Comparison of ENCODE assay signal across 26 mouse cellular contexts in genomic region chr10:86786083-86786482, GRCm38 (mm10). TPM values are rescaled to one million over a fixed set of nuclear protein-coding genes. Genes with fewer than 3 reads are reported as not detected.
A peak's percentile ranks its signal among the peaks of the same experiment; 100 is the strongest.
DNase-seq lines count a peak whose midpoint lies in the region; ATAC-seq lines count a peak whose summit lies in the region.
"Had no signal": no experiment of that assay in that cellular context is flagged by ENCODE, and none has a peak within 500 bp of the region (broad histone marks: within the 10 kb centered on the region; RNA-seq: fewer than 3 reads in every experiment).

No protein-coding gene starts in this region.

- DNase-seq in forebrain, embryonic 11.5 days (ENCODE audit: low spot score) = peak; percentile 31
- no peak for DNase-seq in forebrain, embryonic 14.5 days (ENCODE audit: low spot score)
- DNase-seq in heart, adult 11 months = peak; percentile 80
- no peak for DNase-seq in heart, postnatal 25 days (ENCODE audit: low spot score)
- no peak for DNase-seq in lung, postnatal 36 days
- DNase-seq: adrenal gland, adult 2 months; adrenal gland, postnatal 10 days; adrenal gland, postnatal 25 days; B cell, adult 2 months; cerebellum, adult 11 months; cerebellum, adult 18-20 months; cerebellum, adult 8-10 months; cerebellum, adult 9-11 months; cerebellum, postnatal 14 days; cerebellum, postnatal 36 days; embryo, embryonic 11 days had no signal

- no peak for ATAC-seq in forebrain, embryonic 11.5 days (replicated peaks; ENCODE audit: low FRiP score)
- no peak for ATAC-seq in forebrain, embryonic 14.5 days
- ATAC-seq: CD4-positive, CD25-positive, alpha-beta regulatory T cell, adult 4 months; forebrain, embryonic 13.5 days; forebrain, embryonic 16.5 days had no signal

- intact Hi-C loops in heart, postnatal 25 days (cut with DNase I) = no loop called here

- H3K36me3 ChIP-seq in forebrain, embryonic 11.5 days (ENCODE audit: control insufficient read depth, insufficient read depth, low read length) = no peaks in the 10 kb centered on the region
- no peaks in the 10 kb centered on the region for H3K36me3 ChIP-seq in forebrain, embryonic 14.5 days (ENCODE audit: control insufficient read depth, insufficient read depth, low read length)
- H3K36me3 ChIP-seq: embryonic facial prominence, embryonic 13.5 days; embryonic facial prominence, embryonic 15.5 days; forebrain, embryonic 10.5 days had no signal

- H3K27ac ChIP-seq in forebrain, embryonic 11.5 days (ENCODE audit: low read depth, low read length) = no peak overlapping the region
- H3K27ac ChIP-seq in forebrain, embryonic 14.5 days (ENCODE audit: low read depth, low read length) = no peak overlapping the region
- H3K27ac ChIP-seq: embryonic facial prominence, embryonic 13.5 days; embryonic facial prominence, embryonic 15.5 days; forebrain, embryonic 10.5 days; forebrain, embryonic 13.5 days had no signal

- no peaks in the 10 kb centered on the region for H3K27me3 ChIP-seq in forebrain, embryonic 11.5 days (ENCODE audit: control insufficient read depth, insufficient read depth, low read length)
- no peaks in the 10 kb centered on the region for H3K27me3 ChIP-seq in forebrain, embryonic 14.5 days (replicated peaks; ENCODE audit: control insufficient read depth, insufficient read depth, low read length)
- H3K27me3 ChIP-seq: CH12.LX; embryonic facial prominence, embryonic 13.5 days; embryonic facial prominence, embryonic 15.5 days; forebrain, embryonic 13.5 days had no signal

- peaks cover 4% of the 10 kb centered on the region; the same call in 1 of the 2 replicates for H3K4me1 ChIP-seq in forebrain, embryonic 11.5 days (replicated peaks; ENCODE audit: control insufficient read depth, insufficient read depth, low read length)
- peaks cover 8% of the 10 kb centered on the region for H3K4me1 ChIP-seq in forebrain, embryonic 14.5 days (ENCODE audit: control insufficient read depth, insufficient read depth, low read length)

- WGBS in forebrain, embryonic 11.5 days = 95% methylated on average over 5 of the region's 5 CpGs
- 95% methylated on average over 5 of the region's 5 CpGs for WGBS in forebrain, embryonic 14.5 days

- no peak overlapping the region for H3K9ac ChIP-seq in forebrain, embryonic 11.5 days (ENCODE audit: low read length)
- no peak overlapping the region for H3K9ac ChIP-seq in forebrain, embryonic 14.5 days (ENCODE audit: low read length)
- H3K9ac ChIP-seq: embryonic facial prominence, embryonic 13.5 days; embryonic facial prominence, embryonic 15.5 days; forebrain, embryonic 13.5 days had no signal

- no peak overlapping the region for H3K4me2 ChIP-seq in forebrain, embryonic 11.5 days (ENCODE audit: low read depth, low read length, severe bottlenecking)
- H3K4me2 ChIP-seq in forebrain, embryonic 14.5 days (ENCODE audit: low read length) = no peak overlapping the region
- H3K4me2 ChIP-seq: embryonic facial prominence, embryonic 13.5 days; embryonic facial prominence, embryonic 15.5 days; forebrain, embryonic 13.5 days had no signal

- no peaks in the 10 kb centered on the region for H3K9me3 ChIP-seq in forebrain, embryonic 11.5 days (ENCODE audit: control insufficient read depth, low read length)
- no peaks in the 10 kb centered on the region for H3K9me3 ChIP-seq in forebrain, embryonic 14.5 days (replicated peaks; ENCODE audit: control insufficient read depth, low read length)
- H3K9me3 ChIP-seq: embryonic facial prominence, embryonic 13.5 days; embryonic facial prominence, embryonic 15.5 days; forebrain, embryonic 10.5 days; forebrain, embryonic 13.5 days had no signal

- no peak overlapping the region for H3K4me3 ChIP-seq in forebrain, embryonic 11.5 days (ENCODE audit: low read depth, low read length)
- H3K4me3 ChIP-seq in forebrain, embryonic 14.5 days (ENCODE audit: low read depth, low read length) = no peak overlapping the region
- H3K4me3 ChIP-seq: embryonic facial prominence, embryonic 13.5 days; embryonic facial prominence, embryonic 15.5 days; erythroblast, embryonic 14.5 days; forebrain, embryonic 10.5 days; forebrain, embryonic 13.5 days had no signal

RNA-seq across cellular contexts. Expression of gene Nt5dc3, which starts 7.3 kb away (rescaled TPM):
- 1.5 and 1.8 TPM in 2 replicates for polyA plus RNA-seq in forebrain, embryonic 11.5 days (2014; fragmentation: Nextera tagmentation; extraction: Ambion mirVana)
- polyA plus RNA-seq in forebrain, embryonic 14.5 days (2014; fragmentation: Nextera tagmentation; extraction: Ambion mirVana) = 6.7 and 7.6 TPM in 2 replicates
- total RNA-seq in heart, postnatal 25 days (2021) = 10 to 100 TPM; 30.2 to 36.5 TPM

RNA-seq across cellular contexts. Expression of gene Gm49358, which starts 22.3 kb away (rescaled TPM):
- not detected in 2 replicates for polyA plus RNA-seq in forebrain, embryonic 11.5 days (2014; fragmentation: Nextera tagmentation; extraction: Ambion mirVana)
- 0.88 TPM in 1 of 2 replicates, not detected in the other for polyA plus RNA-seq in forebrain, embryonic 14.5 days (2014; fragmentation: Nextera tagmentation; extraction: Ambion mirVana)
- 10 to 100 TPM; 12.5 to 13.9 TPM for total RNA-seq in heart, postnatal 25 days (2021)
- total RNA-seq: common myeloid progenitor, adult 5-6 weeks had no signal
- polyA plus RNA-seq: adrenal gland, adult 2 months; brain, embryonic 14.5 days; CD4-positive, CD25-positive, alpha-beta regulatory T cell, adult 4 months; embryonic facial prominence, embryonic 13.5 days; embryonic facial prominence, embryonic 15.5 days; erythroblast, embryonic 14.5 days; forebrain, embryonic 10.5 days; forebrain, embryonic 13.5 days; forebrain, embryonic 16.5 days had no signal

Comparison
In these comparisons a context has a peak if more than half of its experiments do, and no peak if none do; other contexts are left out.
1. DNase-seq: peak in forebrain, embryonic 11.5 days (single experiment) and heart, adult 11 months (single experiment); none in forebrain, embryonic 14.5 days (single experiment), heart, postnatal 25 days (single experiment) and lung, postnatal 36 days (single experiment).